Mouse (Mus musculus): ENCODE results near the gene Trp53i11.

Gene Trp53i11

GRCm38 (mm10) chr2:93242166-93242565 lies 54.8 kb downstream of the Trp53i11 start:
- no peak for DNase-seq (ENCODE audit: extremely low spot score)

GRCm38 (mm10) chr2:93243439-93244089 lies 56.2 kb downstream of the Trp53i11 start:
- DNase-seq (ENCODE audit: extremely low spot score): no peak

GRCm38 (mm10) chr2:93244090-93244443 lies 56.7 kb downstream of the Trp53i11 start:
- DNase-seq (ENCODE audit: extremely low spot score): no peak

- DNase-seq (ENCODE audit: extremely low spot score): no peak
These were observed 61.7 kb downstream of the Trp53i11 start for GRCm38 (mm10) chr2:93249058-93249457.

GRCm38 (mm10) chr2:93250611-93251010 lies 63.3 kb downstream of the Trp53i11 start:
- no peak for DNase-seq (ENCODE audit: extremely low spot score)

Measured in embryo, embryonic 9.5 days (tissue).